In genomic region chr10:111558211-111558610, GRCm38 (mm10) we compare ENCODE assay signal across 13 mouse cellular contexts. TPM values are rescaled to one million over a fixed set of nuclear protein-coding genes. Genes with fewer than 3 reads are reported as not detected.
A peak's percentile ranks its signal among the peaks of the same experiment; 100 is the strongest.
DNase-seq lines count a peak whose midpoint lies in the region; ATAC-seq and TF ChIP-seq lines count a peak whose summit lies in the region.
"Had no signal": no experiment of that assay in that cellular context is flagged by ENCODE, and none has a peak within 500 bp of the region (broad histone marks: within the 10 kb centered on the region; RNA-seq: fewer than 3 reads in every experiment).

No protein-coding gene starts in this region.

- TF ChIP-seq CTCF in heart, adult 2 months (IDR thresholded peaks at IDR 0.05) = no peak

- TF ChIP-seq POLR2A in heart, adult 2 months (IDR thresholded peaks at IDR 0.05; ENCODE audit: insufficient read depth, low read depth, low read length) = no peak

- TF ChIP-seq EP300 in heart, adult 2 months (IDR thresholded peaks at IDR 0.05; ENCODE audit: insufficient read depth, low read depth, low read length) = no peak

- no peaks in the 10 kb centered on the region for H3K27me3 ChIP-seq in heart, embryonic 11.5 days (ENCODE audit: control insufficient read depth, insufficient read depth, low read length)
- H3K27me3 ChIP-seq in heart, adult 2 months (ENCODE audit: control insufficient read depth, insufficient read depth, low read length) = no peaks in the 10 kb centered on the region
- H3K27me3 ChIP-seq in kidney, embryonic 15.5 days = no peaks in the 10 kb centered on the region
- H3K27me3 ChIP-seq in liver, embryonic 11.5 days (replicated peaks; ENCODE audit: control insufficient read depth, insufficient read depth, low read length) = no peaks in the 10 kb centered on the region
- no peaks in the 10 kb centered on the region for H3K27me3 ChIP-seq in midbrain, embryonic 11.5 days (ENCODE audit: control insufficient read depth, insufficient read depth, low read length)
- H3K27me3 ChIP-seq: midbrain, embryonic 12.5 days had no signal

- no peaks in the 10 kb centered on the region for H3K36me3 ChIP-seq in heart, embryonic 11.5 days (ENCODE audit: control insufficient read depth, insufficient read depth, low read length)
- H3K36me3 ChIP-seq in heart, adult 2 months (ENCODE audit: control insufficient read depth, insufficient read depth, low read length) = no peaks in the 10 kb centered on the region
- H3K36me3 ChIP-seq in kidney, embryonic 15.5 days = no peaks in the 10 kb centered on the region
- H3K36me3 ChIP-seq in liver, embryonic 11.5 days (ENCODE audit: control insufficient read depth, insufficient read depth, low read length) = no peaks in the 10 kb centered on the region
- no peaks in the 10 kb centered on the region for H3K36me3 ChIP-seq in midbrain, embryonic 11.5 days (ENCODE audit: control insufficient read depth, insufficient read depth, low read length)
- H3K36me3 ChIP-seq: midbrain, embryonic 12.5 days had no signal

- no peaks in the 10 kb centered on the region for H3K79me2 ChIP-seq in heart, adult 2 months (replicated peaks; ENCODE audit: control insufficient read depth, insufficient read depth, low read length)

- ATAC-seq in heart, embryonic 11.5 days (replicated peaks; ENCODE audit: insufficient number of reproducible peaks, low FRiP score, low TSS enrichment) = no peak
- ATAC-seq in kidney, embryonic 15.5 days (replicated peaks; ENCODE audit: low FRiP score) = peak; percentile 37; the same call in 1 of the 2 replicates
- 0 out of 2 replicates have a peak, but pooled peaks have one; percentile 40 for ATAC-seq in liver, embryonic 11.5 days (replicated peaks; ENCODE audit: low FRiP score)
- ATAC-seq in midbrain, embryonic 11.5 days (ENCODE audit: low FRiP score) = no peak

- no peak overlapping the region for H3K9ac ChIP-seq in heart, embryonic 11.5 days (ENCODE audit: low read depth, low read length)
- H3K9ac ChIP-seq in heart, adult 2 months (ENCODE audit: low read depth, low read length) = no peak overlapping the region
- H3K9ac ChIP-seq in kidney, embryonic 15.5 days = no peak overlapping the region
- no peak overlapping the region for H3K9ac ChIP-seq in liver, embryonic 11.5 days (ENCODE audit: low read depth, low read length)
- H3K9ac ChIP-seq in midbrain, embryonic 11.5 days (ENCODE audit: low read length) = no peak overlapping the region
- H3K9ac ChIP-seq: midbrain, embryonic 12.5 days had no signal

- H3K9me3 ChIP-seq in heart, embryonic 11.5 days (replicated peaks; ENCODE audit: control insufficient read depth, low read length) = no peaks in the 10 kb centered on the region
- H3K9me3 ChIP-seq in kidney, embryonic 15.5 days (replicated peaks) = no peaks in the 10 kb centered on the region
- no peaks in the 10 kb centered on the region for H3K9me3 ChIP-seq in liver, embryonic 11.5 days (ENCODE audit: control insufficient read depth, low read length)
- no peaks in the 10 kb centered on the region for H3K9me3 ChIP-seq in midbrain, embryonic 11.5 days (ENCODE audit: control insufficient read depth, low read length)
- H3K9me3 ChIP-seq: midbrain, embryonic 12.5 days had no signal

- peak overlapping the region; percentile 54; the same call in 1 of the 2 replicates for H3K27ac ChIP-seq in heart, embryonic 11.5 days (ENCODE audit: low read depth, low read length)
- no peak overlapping the region for H3K27ac ChIP-seq in heart, adult 2 months
- no peak overlapping the region for H3K27ac ChIP-seq in kidney, embryonic 15.5 days
- no peak overlapping the region for H3K27ac ChIP-seq in liver, embryonic 11.5 days (ENCODE audit: low read depth, low read length)
- no peak overlapping the region for H3K27ac ChIP-seq in midbrain, embryonic 11.5 days (ENCODE audit: low read depth, low read length)
- H3K27ac ChIP-seq: midbrain, embryonic 12.5 days had no signal

- no peak overlapping the region for H3K4me2 ChIP-seq in heart, embryonic 11.5 days
- peak overlapping the region; percentile 23 for H3K4me2 ChIP-seq in kidney, embryonic 15.5 days
- no peak overlapping the region for H3K4me2 ChIP-seq in liver, embryonic 11.5 days
- no peak overlapping the region for H3K4me2 ChIP-seq in midbrain, embryonic 11.5 days
- H3K4me2 ChIP-seq: midbrain, embryonic 12.5 days had no signal

- H3K4me3 ChIP-seq in heart, embryonic 11.5 days (ENCODE audit: low read depth, low read length) = no peak overlapping the region
- H3K4me3 ChIP-seq in heart, adult 2 months = no peak overlapping the region
- no peak overlapping the region for H3K4me3 ChIP-seq in kidney, embryonic 15.5 days (replicated peaks)
- no peak overlapping the region for H3K4me3 ChIP-seq in liver, embryonic 11.5 days (ENCODE audit: low read depth, low read length)
- no peak overlapping the region for H3K4me3 ChIP-seq in midbrain, embryonic 11.5 days (ENCODE audit: low read depth, low read length)
- H3K4me3 ChIP-seq: midbrain, embryonic 12.5 days had no signal

- no peak for DNase-seq in heart, adult 2 months
- DNase-seq in kidney, postnatal 36 days = no peak
- DNase-seq in liver, embryonic 11.5 days (ENCODE audit: low spot score) = no peak
- DNase-seq in lung, postnatal 4 days = peak; percentile 42 to 63
- DNase-seq in gastrocnemius, adult 18-20 months (ENCODE audit: low spot score) = no peak
- DNase-seq in midbrain, embryonic 11.5 days (ENCODE audit: low spot score, missing footprints) = no peak
- DNase-seq: adrenal gland, adult 8-10 months; cerebellum, postnatal 10 days; heart, adult 11 months; spleen, adult 18-20 months had no signal

- H3K4me1 ChIP-seq in heart, embryonic 11.5 days (ENCODE audit: control insufficient read depth, insufficient read depth, low read length) = peaks cover 15% of the 10 kb centered on the region
- H3K4me1 ChIP-seq in heart, adult 2 months (ENCODE audit: control insufficient read depth, insufficient read depth, low read length) = no peaks in the 10 kb centered on the region; the same call in 1 of the 2 replicates
- H3K4me1 ChIP-seq in kidney, embryonic 15.5 days = peaks cover 37% of the 10 kb centered on the region
- peaks cover 6% of the 10 kb centered on the region; the same call in 1 of the 2 replicates for H3K4me1 ChIP-seq in liver, embryonic 11.5 days (replicated peaks; ENCODE audit: control insufficient read depth, insufficient read depth, low read length)
- H3K4me1 ChIP-seq in midbrain, embryonic 11.5 days (ENCODE audit: control insufficient read depth, insufficient read depth, low read length) = no peaks in the 10 kb centered on the region

- 78% methylated on average over 5 of the region's 5 CpGs for WGBS in heart, embryonic 11.5 days (ENCODE audit: insufficient replicate concordance)
- 93% methylated on average over 5 of the region's 5 CpGs for WGBS in heart, adult 2 months
- WGBS in kidney, embryonic 15.5 days = 48% methylated on average over 5 of the region's 5 CpGs
- WGBS in liver, embryonic 11.5 days = 73% methylated on average over 5 of the region's 5 CpGs
- 88% methylated on average over 5 of the region's 5 CpGs for WGBS in midbrain, embryonic 11.5 days

- intact Hi-C loops in heart, adult 2 months (cut with DNase I) = no loop called here

RNA-seq across cellular contexts. Expression of gene Phlda1, which starts 52.1 kb away (rescaled TPM):
- 20.9 and 22.2 TPM in 2 replicates for polyA plus RNA-seq in heart, embryonic 11.5 days (2014; fragmentation: Nextera tagmentation; extraction: Ambion mirVana)
- 10 to 100 TPM; 13.4 to 16.2 TPM for total RNA-seq in heart, adult 2 months (2021)
- polyA plus RNA-seq in heart, adult 2 months (2012; rRNA removed) = 8.4 and 16.8 TPM in 2 replicates
- polyA plus RNA-seq in kidney, embryonic 15.5 days (2015; fragmentation: Nextera tagmentation; extraction: Ambion mirVana) = 38.2 and 38.6 TPM in 2 replicates
- polyA plus RNA-seq in liver, embryonic 11.5 days (2014; fragmentation: Nextera tagmentation; extraction: Ambion mirVana) = 15.8 and 16.1 TPM in 2 replicates
- 1 to 10 TPM; 2.7 to 4.7 TPM for total RNA-seq in gastrocnemius, adult 18-20 months (2021)
- polyA plus RNA-seq in midbrain, embryonic 11.5 days (2014; fragmentation: Nextera tagmentation; extraction: Ambion mirVana) = 13.0 and 13.1 TPM in 2 replicates

Comparison
In these comparisons a context has a peak if more than half of its experiments do, and no peak if none do; other contexts are left out.
1. ATAC-seq: peak in kidney, embryonic 15.5 days (single experiment) and liver, embryonic 11.5 days (single experiment); none in heart, embryonic 11.5 days (single experiment) and midbrain, embryonic 11.5 days (single experiment).
2. DNase-seq: peak in lung, postnatal 4 days (2 of 2); none in heart, adult 2 months (0 of 2), kidney, postnatal 36 days (0 of 2), liver, embryonic 11.5 days (single experiment), gastrocnemius, adult 18-20 months (single experiment) and midbrain, embryonic 11.5 days (single experiment).